Mouse (Mus musculus) embryonic facial prominence, embryonic 10.5 days (tissue): Measurements from ENCODE around the gene Pycard. TPM values are rescaled to one million over a fixed set of nuclear protein-coding genes. Genes with fewer than 3 reads are reported as not detected.
"Not testable (repeated sequence)": the region's sequence is repeated elsewhere in the genome, so short reads cannot be mapped to it uniquely, and the experiment has no call there.

Source experiments
- DNase-seq: peaks from one replicate; pipeline ENCODE4 v3.0.0-alpha.2; 2017; ENCODE audit warnings: low spot score
- H3K27ac ChIP-seq: fragments of 300-500 bp; sonication (generic); replicated peaks from 2 replicates; pipeline ENCODE4 v1.5.1; 2016; ENCODE audit warnings: mild to moderate bottlenecking
- H3K27me3 ChIP-seq: fragments of 300-500 bp; sonication (generic); replicated peaks from 2 replicates; pipeline ENCODE4 v1.6.1; 2016; ENCODE audit warnings: low read depth, mild to moderate bottlenecking; ENCODE audit not compliant: poor library complexity, severe bottlenecking
- H3K36me3 ChIP-seq: fragments of 300-500 bp; sonication (generic); replicated peaks from 2 replicates; pipeline ENCODE4 v1.6.1; 2016; ENCODE audit warnings: mild to moderate bottlenecking, moderate library complexity
- H3K4me1 ChIP-seq: fragments of 300-500 bp; sonication (generic); 2 replicates; pipeline ENCODE4 v1.6.1; 2016
- H3K4me3 ChIP-seq: fragments of 300-500 bp; sonication (generic); 2 replicates; pipeline ENCODE4 v1.5.1; 2016; ENCODE audit warnings: mild to moderate bottlenecking, moderate library complexity
- H3K9me3 ChIP-seq: fragments of 300-500 bp; sonication (generic); 2 replicates; pipeline ENCODE4 v1.6.1; 2016; ENCODE audit warnings: mild to moderate bottlenecking
- WGBS: fragments of 180-500 bp; shearing (Covaris S2); methylation state at CpG from one replicate; pipeline ENCODE4 v1.1.7; 2016; 5-methylcytosine and 5-hydroxymethylcytosine counted together
- polyA plus RNA-seq: library from polyadenylated mRNA; unstranded; fragments of >200 nt; fragmentation: Nextera tagmentation; extraction: Ambion mirVana; gene quantifications from 2 replicates; pipeline ENCODE4 v1.2.1, GENCODE M21; 2016

Gene Pycard
- polyA plus RNA-seq, 1 experiment from 2014 or later, result 6.2 TPM

- no peak for DNase-seq
- WGBS, result 80% methylated on average over 6 of the region's 6 CpGs
- Histone ChIP-seq H3K4me3 (no peak overlapping the region), H3K4me1 (no peaks in the 10 kb centered on the region), H3K27ac (no peak overlapping the region), H3K9me3 (no peaks in the 10 kb centered on the region), H3K27me3 (no peaks in the 10 kb centered on the region), H3K36me3 (no peaks in the 10 kb centered on the region)
Observed at GRCm38 (mm10) chr7:128016650-128017049, 23.0 kb upstream of the Pycard start.

- H3K27ac ChIP-seq, H3K27me3 ChIP-seq, H3K4me1 ChIP-seq, H3K9me3 ChIP-seq, DNase-seq, H3K4me3 ChIP-seq, H3K36me3 ChIP-seq: not testable (repeated sequence)
- WGBS, result 85% methylated on average over 5 of the region's 5 CpGs
Observed at GRCm38 (mm10) chr7:128016134-128016533, 22.5 kb upstream of the Pycard start.

GRCm38 (mm10) chr7:128013116-128013515, 19.4 kb upstream of the Pycard start:
- 87% methylated on average over 13 of the region's 13 CpGs for WGBS

GRCm38 (mm10) chr7:128012136-128012780, 18.6 kb upstream of the Pycard start:
- Histone ChIP-seq H3K9me3 (no peaks in the 10 kb centered on the region), H3K27ac (no peak overlapping the region), H3K27me3 (peaks cover 15% of the 10 kb centered on the region), H3K36me3 (no peaks in the 10 kb centered on the region), H3K4me3 (no peak overlapping the region), H3K4me1 (peaks cover 9% of the 10 kb centered on the region; the same call in 1 of the 2 replicates)
- 80% methylated on average over 13 of the region's 13 CpGs for WGBS
- no peak for DNase-seq

More at GRCm38 (mm10) chr7:128013116-128013515, 19.4 kb upstream of the Pycard start:
- Histone ChIP-seq H3K27ac (no peak overlapping the region), H3K4me1 (peaks cover 9% of the 10 kb centered on the region; the same call in 1 of the 2 replicates), H3K4me3 (no peak overlapping the region), H3K36me3 (no peaks in the 10 kb centered on the region), H3K27me3 (peaks cover 15% of the 10 kb centered on the region), H3K9me3 (no peaks in the 10 kb centered on the region)
- no peak for DNase-seq

GRCm38 (mm10) chr7:128009715-128010340, 16.2 kb upstream of the Pycard start:
- Histone ChIP-seq H3K27ac (no peak overlapping the region), H3K4me1 (peaks cover 19% of the 10 kb centered on the region), H3K9me3 (no peaks in the 10 kb centered on the region), H3K27me3 (peaks cover 28% of the 10 kb centered on the region), H3K4me3 (peak overlapping the region; percentile 16; the same call in 1 of the 2 replicates), H3K36me3 (no peaks in the 10 kb centered on the region)
- 45% methylated on average over 40 of the region's 40 CpGs for WGBS
- DNase-seq, result peak; percentile 35

GRCm38 (mm10) chr7:128006193-128006592, 12.5 kb upstream of the Pycard start:
- H3K27me3 ChIP-seq, result peaks cover 48% of the 10 kb centered on the region
- no peak for DNase-seq
- H3K36me3 ChIP-seq, result no peaks in the 10 kb centered on the region
- H3K27ac ChIP-seq, result no peak overlapping the region
- no peak overlapping the region for H3K4me3 ChIP-seq
- whole genome bisulfite sequencing, result 85% methylated on average over 7 of the region's 7 CpGs
- H3K4me1 ChIP-seq, result peaks cover 33% of the 10 kb centered on the region
- no peaks in the 10 kb centered on the region for H3K9me3 ChIP-seq

- DNase-seq, result peak; percentile 69
- Histone ChIP-seq H3K9me3 (no peaks in the 10 kb centered on the region), H3K27me3 (peaks cover 39% of the 10 kb centered on the region), H3K4me3 (peak overlapping the region; percentile 44), H3K36me3 (no peaks in the 10 kb centered on the region), H3K4me1 (peaks cover 26% of the 10 kb centered on the region), H3K27ac (peak overlapping the region; percentile 67)
- 22% methylated on average over 35 of the region's 35 CpGs for WGBS
Observed at GRCm38 (mm10) chr7:128004487-128005362, 11.1 kb upstream of the Pycard start.

- 64% methylated on average over 5 of the region's 5 CpGs for WGBS
- H3K27me3 ChIP-seq, result peaks cover 33% of the 10 kb centered on the region
- peak overlapping the region; percentile 44 for H3K4me3 ChIP-seq
- no peaks in the 10 kb centered on the region for H3K9me3 ChIP-seq
- DNase-seq, result no peak
- peaks cover 28% of the 10 kb centered on the region for H3K4me1 ChIP-seq
- H3K27ac ChIP-seq, result peak overlapping the region; percentile 67; the same call in 1 of the 2 replicates
- no peaks in the 10 kb centered on the region for H3K36me3 ChIP-seq
Observed at GRCm38 (mm10) chr7:128004150-128004486, 10.5 kb upstream of the Pycard start.

GRCm38 (mm10) chr7:128003688-128004087, 10.0 kb upstream of the Pycard start, which contains the start of gene Trim72:
Trim72 (plus strand) TSS chr7:128003949.
- Histone ChIP-seq H3K4me3 (peak within 1 kb of the TSS; percentile 44), H3K36me3 (no peaks in the 10 kb centered on the region)

GRCm38 (mm10) chr7:128003098-128003497, 9.4 kb upstream of the Pycard start:
- Histone ChIP-seq H3K27ac (no peak overlapping the region), H3K4me3 (no peak overlapping the region), H3K4me1 (peaks cover 28% of the 10 kb centered on the region), H3K27me3 (peaks cover 33% of the 10 kb centered on the region), H3K36me3 (no peaks in the 10 kb centered on the region), H3K9me3 (no peaks in the 10 kb centered on the region)
- WGBS, result 84% methylated on average over 6 of the region's 6 CpGs
- DNase-seq, result no peak

More at GRCm38 (mm10) chr7:128003688-128004087, 10.0 kb upstream of the Pycard start, which contains the start of gene Trim72:
- peak within 1 kb of the TSS; percentile 67 for H3K27ac ChIP-seq
- no peak for DNase-seq
- peaks cover 28% of the 10 kb centered on the region for H3K4me1 ChIP-seq
- WGBS, result 93% methylated on average over 2 of the region's 2 CpGs
- H3K9me3 ChIP-seq, result no peaks in the 10 kb centered on the region
- H3K27me3 ChIP-seq, result peaks cover 33% of the 10 kb centered on the region

- peaks cover 25% of the 10 kb centered on the region for H3K27me3 ChIP-seq
- H3K4me3 ChIP-seq, result no peak overlapping the region
- no peak overlapping the region for H3K27ac ChIP-seq
- H3K36me3 ChIP-seq, result peaks cover 6% of the 10 kb centered on the region; the same call in 1 of the 2 replicates
- DNase-seq, result no peak
- H3K9me3 ChIP-seq, result no peaks in the 10 kb centered on the region
- H3K4me1 ChIP-seq, result peaks cover 23% of the 10 kb centered on the region
- WGBS, result 73% methylated on average over 1 of the region's 1 CpGs
Observed at GRCm38 (mm10) chr7:128000068-128000950, 6.6 kb upstream of the Pycard start.
